In genomic region chr13:44206042-44206441, GRCm38 (mm10) we compare ENCODE assay signal across 18 mouse cellular contexts.
DNase-seq lines count a peak whose midpoint lies in the region; ATAC-seq and TF ChIP-seq lines count a peak whose summit lies in the region.
"Had no signal": no experiment of that assay in that cellular context is flagged by ENCODE, and none has a peak within 500 bp of the region (broad histone marks: within the 10 kb centered on the region; RNA-seq: fewer than 3 reads in every experiment).

No protein-coding gene starts in this region.

- TF ChIP-seq CTCF in liver, embryonic 14.5 days (IDR thresholded peaks at IDR 0.05; ENCODE audit: low read depth), result no peak

- 0 out of 2 replicates have a peak, but pooled peaks cover 8% of the 10 kb centered on the region for H3K27me3 ChIP-seq in heart, embryonic 10.5 days (ENCODE audit: insufficient read depth, poor library complexity, severe bottlenecking)
- H3K27me3 ChIP-seq in liver, embryonic 14.5 days (ENCODE audit: control insufficient read depth, insufficient read depth, low read length), result no peaks in the 10 kb centered on the region; the same call in 1 of the 2 replicates
- H3K27me3 ChIP-seq: stomach, embryonic 15.5 days had no signal

- H3K27ac ChIP-seq in heart, embryonic 10.5 days, result peak overlapping the region; percentile 77
- no peak overlapping the region for H3K27ac ChIP-seq in liver, embryonic 14.5 days
- H3K27ac ChIP-seq: stomach, embryonic 15.5 days had no signal

- peak; percentile 86 for ATAC-seq in liver, embryonic 14.5 days (ENCODE audit: insufficient read depth)

- no peaks in the 10 kb centered on the region for H3K36me3 ChIP-seq in heart, embryonic 10.5 days
- no peaks in the 10 kb centered on the region for H3K36me3 ChIP-seq in liver, embryonic 14.5 days (replicated peaks; ENCODE audit: control insufficient read depth, insufficient read depth, low read depth)
- H3K36me3 ChIP-seq: stomach, embryonic 15.5 days had no signal

- WGBS in heart, embryonic 10.5 days, result 59% methylated on average over 4 of the region's 4 CpGs
- WGBS in liver, embryonic 14.5 days (ENCODE audit: insufficient replicate concordance), result 13% methylated on average over 4 of the region's 4 CpGs

- no peak overlapping the region for H3K9ac ChIP-seq in liver, embryonic 14.5 days (replicated peaks)
- H3K9ac ChIP-seq: stomach, embryonic 15.5 days had no signal

- DNase-seq in heart, embryonic 10.5 days (ENCODE audit: low spot score), result peak; percentile 82
- DNase-seq in heart, postnatal 4 days, result no peak
- peak; percentile 6 for DNase-seq in 416B (ENCODE audit: low read depth)
- DNase-seq in c-Kit-positive CD71-positive TER-119-negative erythroid progenitor cells, embryonic 14.5 days (ENCODE audit: low read depth), result peak; percentile 53
- DNase-seq in liver, embryonic 14.5 days (ENCODE audit: low read depth in 3 of 3, low spot score in 3 of 3), result peak; percentile 15 to 57 (median 50)
- no peak for DNase-seq in cerebellum, postnatal 10 days
- no peak for DNase-seq in urinary bladder, adult 18-20 months (ENCODE audit: low spot score in 2 of 2)
- DNase-seq in kidney, postnatal 36 days, result no peak
- DNase-seq: adrenal gland, adult 2 months; cerebellum, adult 9-10 months; gastrocnemius, postnatal 14 days; kidney, adult 2 months; kidney, postnatal 25 days; lung, adult 18-20 months; lung, postnatal 4 days; thymus, postnatal 25 days had no signal

- peaks cover 39% of the 10 kb centered on the region for H3K4me1 ChIP-seq in heart, embryonic 10.5 days
- H3K4me1 ChIP-seq in liver, embryonic 14.5 days (replicated peaks; ENCODE audit: control insufficient read depth in 2 of 2, insufficient read depth in 2 of 2, low read length in 1 of 2), result peaks cover 11 to 19% of the 10 kb centered on the region in 2 experiments

- peak overlapping the region; percentile 40 for H3K4me2 ChIP-seq in liver, embryonic 14.5 days (ENCODE audit: low read depth)
- H3K4me2 ChIP-seq: stomach, embryonic 15.5 days had no signal

- H3K4me3 ChIP-seq in heart, embryonic 10.5 days, result no peak overlapping the region
- no peak overlapping the region for H3K4me3 ChIP-seq in liver, embryonic 14.5 days (ENCODE audit: insufficient read depth in 1 of 2, low read depth in 2 of 2, low read length in 2 of 2)
- H3K4me3 ChIP-seq: erythroblast, embryonic 14.5 days; stomach, embryonic 15.5 days had no signal

- TF ChIP-seq EP300 in liver, embryonic 14.5 days (IDR thresholded peaks at IDR 0.05; ENCODE audit: low read depth), result peak; percentile 83

- H3K9me3 ChIP-seq in heart, embryonic 10.5 days, result no peaks in the 10 kb centered on the region
- no peaks in the 10 kb centered on the region for H3K9me3 ChIP-seq in liver, embryonic 14.5 days (ENCODE audit: control insufficient read depth, low read length)
- H3K9me3 ChIP-seq: stomach, embryonic 15.5 days had no signal

Comparison
In these comparisons a context has a peak if more than half of its experiments do, and no peak if none do; other contexts are left out.
1. DNase-seq: peak in heart, embryonic 10.5 days (single experiment), 416B (single experiment), c-Kit-positive CD71-positive TER-119-negative erythroid progenitor cells, embryonic 14.5 days (single experiment) and liver, embryonic 14.5 days (3 of 3); none in heart, postnatal 4 days (single experiment), cerebellum, postnatal 10 days (0 of 2), urinary bladder, adult 18-20 months (0 of 2) and kidney, postnatal 36 days (0 of 2).